Mouse (Mus musculus) midbrain, embryonic 11.5 days (tissue): ENCODE measurements around the gene Olfr147. TPM values are rescaled to one million over a fixed set of nuclear protein-coding genes. Genes with fewer than 3 reads are reported as not detected.

Source experiments
- polyA plus RNA-seq: library from polyadenylated mRNA; unstranded; fragments of >200 nt; fragmentation: Nextera tagmentation; extraction: Ambion mirVana; gene quantifications from 2 replicates; pipeline ENCODE4 v1.2.1, GENCODE M21; 2014

Olfr147 gene
- polyA plus RNA-seq, 1 experiment from 2014 or later: not detected

Other genes with a start within 250 kb of the Olfr147 start
- not detected in 2 replicates for gene Olfr891, start 220.9 kb upstream of the Olfr147 start, polyA plus RNA-seq
- not detected in 2 replicates for gene Olfr893, start 193.3 kb upstream of the Olfr147 start, polyA plus RNA-seq
- not detected in 2 replicates for gene Olfr894, start 183.6 kb upstream of the Olfr147 start, polyA plus RNA-seq
- gene Olfr143, start 148.9 kb upstream of the Olfr147 start, polyA plus RNA-seq: not detected in 2 replicates
- not detected in 2 replicates for gene Olfr895, start 133.8 kb upstream of the Olfr147 start, polyA plus RNA-seq
- gene Olfr896-ps1, start 110.6 kb upstream of the Olfr147 start, polyA plus RNA-seq: not detected in 2 replicates
- gene Olfr25, start 72.6 kb upstream of the Olfr147 start, polyA plus RNA-seq: not detected in 2 replicates
- not detected in 2 replicates for gene Olfr898, start 53.3 kb upstream of the Olfr147 start, polyA plus RNA-seq
- gene Olfr250, start 34.8 kb upstream of the Olfr147 start, polyA plus RNA-seq: not detected in 2 replicates
- gene Olfr251, start 24.6 kb upstream of the Olfr147 start, polyA plus RNA-seq: not detected in 2 replicates
- not detected in 2 replicates for gene Olfr901, start 27.8 kb downstream of the Olfr147 start, polyA plus RNA-seq
- not detected in 2 replicates for gene Olfr902, start 46.0 kb downstream of the Olfr147 start, polyA plus RNA-seq
- not detected in 2 replicates for gene Olfr904, start 61.4 kb downstream of the Olfr147 start, polyA plus RNA-seq
- not detected in 2 replicates for gene Olfr905, start 69.4 kb downstream of the Olfr147 start, polyA plus RNA-seq
- not detected in 2 replicates for gene Olfr906, start 85.4 kb downstream of the Olfr147 start, polyA plus RNA-seq
- gene Olfr907, start 94.1 kb downstream of the Olfr147 start, polyA plus RNA-seq: not detected in 2 replicates
- gene Olfr911-ps1, start 119.9 kb downstream of the Olfr147 start, polyA plus RNA-seq: not detected in 2 replicates
- not detected in 2 replicates for gene Olfr910, start 136.2 kb downstream of the Olfr147 start, polyA plus RNA-seq
- not detected in 2 replicates for gene Olfr912, start 178.5 kb downstream of the Olfr147 start, polyA plus RNA-seq
- gene Olfr913, start 191.1 kb downstream of the Olfr147 start, polyA plus RNA-seq: not detected in 2 replicates
- not detected in 2 replicates for gene Olfr914, start 203.4 kb downstream of the Olfr147 start, polyA plus RNA-seq